Mouse (Mus musculus) embryonic facial prominence, embryonic 14.5 days (tissue): ENCODE results near the gene Sestd1. TPM values are rescaled to one million over a fixed set of nuclear protein-coding genes. Genes with fewer than 3 reads are reported as not detected.

ENCODE experiments used
- ATAC-seq: fragments of 200-750 bp; cut with Nextera tagmentation; 2 replicates; pipeline ENCODE4 v1.8.0; 2017; ENCODE audit warnings: low read depth, moderate number of reproducible peaks, moderate TSS enrichment
- DNase-seq: peaks from one replicate; pipeline ENCODE4 v3.0.0-alpha.2; 2015; ENCODE audit warnings: low spot score
- H3K27ac ChIP-seq: fragments of 300-500 bp; sonication (generic); replicated peaks from 2 replicates; pipeline ENCODE4 v1.5.1; 2014; ENCODE audit warnings: low read depth, mild to moderate bottlenecking, low read length, moderate library complexity
- H3K27me3 ChIP-seq: fragments of 300-500 bp; sonication (generic); replicated peaks from 2 replicates; pipeline ENCODE4 v1.6.1; 2014; ENCODE audit warnings: low read length; ENCODE audit not compliant: control insufficient read depth, insufficient read depth
- H3K36me3 ChIP-seq: fragments of 300-500 bp; sonication (generic); 2 replicates; pipeline ENCODE4 v1.6.1; 2014; ENCODE audit warnings: low read length, mixed read lengths; ENCODE audit not compliant: control insufficient read depth, insufficient read depth
- H3K4me1 ChIP-seq: fragments of 300-500 bp; sonication (generic); 2 replicates; pipeline ENCODE4 v1.6.1; 2014; ENCODE audit warnings: antibody characterized with exemption, low read length; ENCODE audit not compliant: control insufficient read depth, insufficient read depth
- H3K4me2 ChIP-seq: fragments of 300-500 bp; sonication (generic); 2 replicates; pipeline ENCODE4 v1.6.1; 2014; ENCODE audit warnings: low read depth, mild to moderate bottlenecking, low read length, moderate library complexity, mixed read lengths
- H3K4me3 ChIP-seq: fragments of 300-500 bp; sonication (generic); 2 replicates; pipeline ENCODE4 v1.5.1; 2014; ENCODE audit warnings: low read depth, mild to moderate bottlenecking, low read length
- H3K9ac ChIP-seq: fragments of 300-500 bp; sonication (generic); 2 replicates; pipeline ENCODE4 v1.6.1; 2014; ENCODE audit warnings: low read depth, mild to moderate bottlenecking, low read length, moderate library complexity, mixed read lengths
- H3K9me3 ChIP-seq: fragments of 300-500 bp; sonication (generic); 2 replicates; pipeline ENCODE4 v1.6.1; 2016; ENCODE audit warnings: low read length; ENCODE audit not compliant: control insufficient read depth
- WGBS: fragments of 180-500 bp; shearing (Covaris S2); extraction: QIAGEN DNeasy Blood & Tissue Kit; methylation state at CpG from one replicate; pipeline ENCODE4 v1.1.7; 2014; 5-methylcytosine and 5-hydroxymethylcytosine counted together
- polyA plus RNA-seq: library from polyadenylated mRNA; unstranded; fragments of >200 nt; fragmentation: Nextera tagmentation; extraction: Ambion mirVana; gene quantifications from 2 replicates; pipeline ENCODE4 v1.2.1, GENCODE M21; 2014

Gene Sestd1
- polyA plus RNA-seq = 19.6 and 20.4 TPM in 2 replicates

- 21% methylated on average over 15 of the region's 73 CpGs for WGBS
- ATAC-seq = peak; percentile 86
Observed at GRCm38 (mm10) chr2:77280512-77281409, at the start of gene Sestd1. TSS of gene Sestd1 (minus strand) at chr2:77280592.

DNA sequence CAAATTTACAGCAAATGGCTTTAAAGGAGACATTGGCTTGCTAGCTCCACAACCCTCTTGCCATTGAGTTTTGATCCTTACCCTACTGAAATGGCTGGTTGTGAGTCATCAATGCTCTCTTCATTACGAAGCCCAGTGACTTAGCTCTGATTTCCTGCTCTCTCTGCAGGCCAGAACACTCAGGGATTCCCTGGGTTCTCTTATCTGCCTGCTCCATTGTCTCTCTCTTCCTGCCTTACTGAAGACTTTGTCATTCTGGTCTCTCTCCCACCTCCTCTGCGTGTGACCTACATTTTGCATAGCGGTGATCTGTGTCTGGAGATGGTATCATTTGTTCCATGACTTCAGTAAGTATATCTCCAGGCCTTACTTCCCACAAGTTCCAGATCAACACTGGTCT lies 46.9 kb upstream of the Sestd1 start:
- Histone ChIP-seq H3K4me1 (peaks cover 6% of the 10 kb centered on the region), H3K4me3 (no peak overlapping the region), H3K27ac (no peak overlapping the region), H3K27me3 (no peaks in the 10 kb centered on the region), H3K4me2 (no peak overlapping the region), H3K36me3 (no peaks in the 10 kb centered on the region), H3K9ac (no peak overlapping the region), H3K9me3 (no peaks in the 10 kb centered on the region)
- no peak for DNase-seq
- WGBS = 80% methylated on average over 3 of the region's 3 CpGs
- ATAC-seq = no peak

More at GRCm38 (mm10) chr2:77280512-77281409, at the start of gene Sestd1:
- H3K36me3 ChIP-seq = no peaks in the 10 kb centered on the region
- peak within 1 kb of the TSS; percentile 76 for H3K27ac ChIP-seq
- H3K9me3 ChIP-seq = peaks cover 3% of the 10 kb centered on the region; the same call in 1 of the 2 replicates
- H3K4me2 ChIP-seq = peak within 1 kb of the TSS; percentile 90
- peak within 1 kb of the TSS; percentile 96 for H3K9ac ChIP-seq
- peak within 1 kb of the TSS; percentile 92 for H3K4me3 ChIP-seq
- no peaks in the 10 kb centered on the region for H3K4me1 ChIP-seq
- peak; percentile 75 for DNase-seq
- no peaks in the 10 kb centered on the region for H3K27me3 ChIP-seq

GRCm38 (mm10) chr2:77323739-77324138 lies 43.3 kb upstream of the Sestd1 start:
- peaks cover 6% of the 10 kb centered on the region for H3K4me1 ChIP-seq
- H3K9ac ChIP-seq = no peak overlapping the region
- 0 out of 2 replicates have a peak overlapping the region, but pooled peaks have one; percentile 19 for H3K27ac ChIP-seq
- H3K27me3 ChIP-seq = no peaks in the 10 kb centered on the region
- no peaks in the 10 kb centered on the region for H3K9me3 ChIP-seq
- H3K4me3 ChIP-seq = no peak overlapping the region
- H3K36me3 ChIP-seq = no peaks in the 10 kb centered on the region
- ATAC-seq (peak; percentile 44; the same call in 1 of the 2 replicates), DNase-seq (peak; percentile 59)
- 15% methylated on average over 6 of the region's 6 CpGs for WGBS
- 0 out of 2 replicates have a peak overlapping the region, but pooled peaks have one; percentile 3 for H3K4me2 ChIP-seq

DNA sequence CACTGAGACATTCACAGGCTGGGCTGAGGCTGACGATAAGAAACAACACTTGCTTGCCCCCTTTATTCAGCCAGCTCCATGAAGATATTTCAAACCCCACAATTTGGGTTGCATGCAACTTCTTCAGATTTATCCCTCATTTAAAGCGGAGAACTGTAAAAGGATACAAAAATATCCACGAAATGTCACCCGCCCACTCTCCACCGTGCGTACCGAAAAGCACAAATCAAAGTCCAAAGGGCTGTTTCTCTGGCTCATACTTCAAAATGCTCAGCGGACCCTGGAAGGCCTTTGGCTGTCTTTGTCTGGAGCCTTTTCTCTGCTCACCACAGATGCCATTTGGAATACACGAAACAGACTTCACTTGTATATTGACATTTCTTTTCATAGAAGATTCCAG lies 42.8 kb upstream of the Sestd1 start:
- H3K9ac ChIP-seq = no peak overlapping the region; the same call in 1 of the 2 replicates
- H3K9me3 ChIP-seq = no peaks in the 10 kb centered on the region
- no peak overlapping the region for H3K4me3 ChIP-seq
- no peaks in the 10 kb centered on the region for H3K36me3 ChIP-seq
- DNase-seq (no peak), ATAC-seq (no peak)
- H3K4me2 ChIP-seq = no peak overlapping the region
- H3K27me3 ChIP-seq = no peaks in the 10 kb centered on the region
- H3K27ac ChIP-seq = 0 out of 2 replicates have a peak overlapping the region, but pooled peaks have one; percentile 19
- 41% methylated on average over 9 of the region's 9 CpGs for WGBS
- H3K4me1 ChIP-seq = peaks cover 6% of the 10 kb centered on the region

GRCm38 (mm10) chr2:77319196-77319595 lies 38.8 kb upstream of the Sestd1 start:
- Histone ChIP-seq H3K36me3 (no peaks in the 10 kb centered on the region), H3K4me1 (peaks cover 6% of the 10 kb centered on the region), H3K4me2 (no peak overlapping the region), H3K9me3 (no peaks in the 10 kb centered on the region), H3K27ac (no peak overlapping the region), H3K4me3 (no peak overlapping the region), H3K27me3 (no peaks in the 10 kb centered on the region), H3K9ac (no peak overlapping the region)
- DNase-seq = no peak
- ATAC-seq = no peak
- 93% methylated on average over 5 of the region's 5 CpGs for WGBS

GRCm38 (mm10) chr2:77316961-77317360 lies 36.6 kb upstream of the Sestd1 start:
- Histone ChIP-seq H3K9ac (no peak overlapping the region), H3K27me3 (no peaks in the 10 kb centered on the region), H3K27ac (no peak overlapping the region), H3K4me2 (no peak overlapping the region), H3K4me3 (no peak overlapping the region), H3K4me1 (no peaks in the 10 kb centered on the region), H3K36me3 (no peaks in the 10 kb centered on the region), H3K9me3 (no peaks in the 10 kb centered on the region)
- ATAC-seq (peak; percentile 79; the same call in 1 of the 2 replicates), DNase-seq (peak; percentile 81)
- 43% methylated on average over 7 of the region's 7 CpGs for WGBS

GRCm38 (mm10) chr2:77313846-77314245 lies 33.5 kb upstream of the Sestd1 start:
- ATAC-seq = no peak
- WGBS = 94% methylated on average over 10 of the region's 10 CpGs
- H3K27me3 ChIP-seq = no peaks in the 10 kb centered on the region

DNA sequence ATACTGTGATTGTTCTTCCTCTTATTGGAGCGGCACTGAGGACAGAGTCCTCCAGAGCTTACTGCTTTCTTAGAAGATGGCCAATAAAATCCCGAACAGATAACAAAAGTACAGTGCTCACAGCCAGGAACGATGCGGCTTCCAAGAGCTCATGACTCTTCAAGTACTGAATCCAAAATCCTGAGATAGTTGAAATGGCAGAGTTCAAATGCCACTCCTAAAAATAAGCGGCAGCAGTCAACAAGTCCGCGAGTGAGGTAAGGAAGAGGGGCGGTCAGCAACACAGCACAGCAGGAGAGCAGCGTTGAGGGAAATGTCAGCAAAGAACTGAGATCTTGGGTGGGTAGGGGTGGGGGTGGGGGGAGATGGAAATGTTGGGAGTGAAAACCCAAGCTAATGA lies 32.2 kb upstream of the Sestd1 start:
- ATAC-seq = no peak
- H3K4me2 ChIP-seq = no peak overlapping the region
- WGBS = 82% methylated on average over 9 of the region's 9 CpGs
- no peaks in the 10 kb centered on the region for H3K36me3 ChIP-seq
- H3K27me3 ChIP-seq = no peaks in the 10 kb centered on the region
- no peak overlapping the region for H3K4me3 ChIP-seq
- H3K9ac ChIP-seq = no peak overlapping the region
- H3K9me3 ChIP-seq = no peaks in the 10 kb centered on the region
- H3K27ac ChIP-seq = no peak overlapping the region
- DNase-seq = no peak
- H3K4me1 ChIP-seq = no peaks in the 10 kb centered on the region

More at GRCm38 (mm10) chr2:77313846-77314245, 33.5 kb upstream of the Sestd1 start:
- Histone ChIP-seq H3K27ac (no peak overlapping the region), H3K9me3 (no peaks in the 10 kb centered on the region), H3K9ac (no peak overlapping the region), H3K4me3 (no peak overlapping the region), H3K36me3 (no peaks in the 10 kb centered on the region), H3K4me2 (no peak overlapping the region), H3K4me1 (no peaks in the 10 kb centered on the region)
- DNase-seq = no peak
